Mouse (Mus musculus) stomach, postnatal 0 days (tissue): ENCODE measurements around the gene Olfr1284. TPM values are rescaled to one million over a fixed set of nuclear protein-coding genes. Genes with fewer than 3 reads are reported as not detected.
"Not testable (repeated sequence)": the region's sequence is repeated elsewhere in the genome, so short reads cannot be mapped to it uniquely, and the experiment has no call there.

Source experiments
- ATAC-seq: fragments of 200-750 bp; cut with Nextera tagmentation; 2 replicates; pipeline ENCODE4 v1.8.0; 2017; ENCODE audit not compliant: low FRiP score, low TSS enrichment
- DNase-seq: peaks from one replicate; pipeline ENCODE4 v3.0.0-alpha.2; 2016; ENCODE audit warnings: low spot score
- H3K27ac ChIP-seq: fragments of 300-500 bp; sonication (generic); replicated peaks from 2 replicates; pipeline ENCODE4 v1.5.1; 2014; ENCODE audit warnings: mild to moderate bottlenecking, control low read depth
- H3K27me3 ChIP-seq: fragments of 300-500 bp; sonication (generic); 2 replicates; pipeline ENCODE4 v1.6.1; 2014; ENCODE audit warnings: low read length; ENCODE audit not compliant: control insufficient read depth, insufficient read depth
- H3K36me3 ChIP-seq: fragments of 300-500 bp; sonication (generic); 2 replicates; pipeline ENCODE4 v1.6.1; 2014; ENCODE audit warnings: low read length, mixed read lengths; ENCODE audit not compliant: control insufficient read depth, insufficient read depth
- H3K4me1 ChIP-seq: fragments of 300-500 bp; sonication (generic); replicated peaks from 2 replicates; pipeline ENCODE4 v1.6.1; 2014; ENCODE audit warnings: antibody characterized with exemption; ENCODE audit not compliant: control insufficient read depth, insufficient read depth
- H3K4me2 ChIP-seq: fragments of 300-500 bp; sonication (generic); replicated peaks from 2 replicates; pipeline ENCODE4 v1.6.1; 2014; ENCODE audit warnings: low read depth, mild to moderate bottlenecking, control low read depth, moderate library complexity
- H3K4me3 ChIP-seq: fragments of 300-500 bp; sonication (generic); 2 replicates; pipeline ENCODE4 v1.5.1; 2014; ENCODE audit warnings: low read depth, low read length, control low read depth
- H3K9ac ChIP-seq: fragments of 300-500 bp; sonication (generic); 2 replicates; pipeline ENCODE4 v1.6.1; 2014; ENCODE audit warnings: mild to moderate bottlenecking, low read length, control low read depth, mixed read lengths
- H3K9me3 ChIP-seq: fragments of 300-500 bp; sonication (generic); 2 replicates; pipeline ENCODE4 v1.6.1; 2016; ENCODE audit warnings: low read length; ENCODE audit not compliant: control insufficient read depth
- CTCF ChIP-seq: IDR thresholded peaks from 2 replicates; pipeline ENCODE4 v1.5.1; 2016; ENCODE audit warnings: antibody characterized with exemption, low read depth, mild to moderate bottlenecking, moderate library complexity
- EP300 ChIP-seq: optimal IDR thresholded peaks from 2 replicates; pipeline ENCODE3; 2016; ENCODE audit warnings: antibody characterized with exemption
- WGBS: fragments of 180-500 bp; shearing (Covaris S2); extraction: QIAGEN DNeasy Blood & Tissue Kit; methylation state at CpG from one replicate; pipeline ENCODE4 v1.1.7; 2014; 5-methylcytosine and 5-hydroxymethylcytosine counted together
- polyA plus RNA-seq: library from polyadenylated mRNA; unstranded; fragments of >200 nt; fragmentation: Nextera tagmentation; extraction: Ambion mirVana; gene quantifications from 2 replicates; pipeline ENCODE4 v1.2.1, GENCODE M21; 2015

Gene Olfr1284
- polyA plus RNA-seq = not detected in 2 replicates

GRCm38 (mm10) chr2:111375222-111375621 is at the start of gene Olfr1284:
Gene Olfr1284, plus strand, starts transcription at chr2:111375522.
- Histone ChIP-seq H3K9me3 (no peaks in the 10 kb centered on the region), H3K4me2 (no peak within 1 kb of the TSS), H3K4me3 (no peak within 1 kb of the TSS), H3K4me1 (no peaks in the 10 kb centered on the region), H3K27ac (no peak within 1 kb of the TSS), H3K27me3 (no peaks in the 10 kb centered on the region), H3K36me3 (no peaks in the 10 kb centered on the region), H3K9ac (no peak within 1 kb of the TSS)
- 86% methylated on average over 1 of the region's 1 CpGs for WGBS
- DNase-seq = no peak
- TF ChIP-seq CTCF (no peak), EP300 (no peak)
- ATAC-seq = no peak

GRCm38 (mm10) chr2:111326220-111326619 is 49.1 kb upstream of the Olfr1284 start, which contains the start of gene Olfr1281:
Gene Olfr1281, plus strand, starts transcription at chr2:111326520.
- no peaks in the 10 kb centered on the region for H3K4me1 ChIP-seq
- H3K9ac ChIP-seq = no peak within 1 kb of the TSS
- H3K36me3 ChIP-seq = no peaks in the 10 kb centered on the region
- no peak within 1 kb of the TSS for H3K4me3 ChIP-seq
- H3K27ac ChIP-seq = no peak within 1 kb of the TSS
- 50% methylated on average over 2 of the region's 2 CpGs for WGBS
- ATAC-seq (no peak), DNase-seq (no peak)
- no peak for TF ChIP-seq CTCF
- TF ChIP-seq EP300 = no peak
- no peaks in the 10 kb centered on the region for H3K9me3 ChIP-seq
- H3K4me2 ChIP-seq = no peak within 1 kb of the TSS
- no peaks in the 10 kb centered on the region for H3K27me3 ChIP-seq

- not testable (repeated sequence) for H3K4me2 ChIP-seq
Observed at GRCm38 (mm10) chr2:111333721-111334120, 41.6 kb upstream of the Olfr1284 start.

GRCm38 (mm10) chr2:111335976-111336375 is 39.3 kb upstream of the Olfr1284 start, which contains the start of gene Olfr1282:
Gene Olfr1282, minus strand, starts transcription at chr2:111336076.
- Histone ChIP-seq H3K27me3 (no peaks in the 10 kb centered on the region), H3K27ac (no peak within 1 kb of the TSS), H3K36me3 (no peaks in the 10 kb centered on the region), H3K4me3 (no peak within 1 kb of the TSS), H3K9ac (no peak within 1 kb of the TSS), H3K9me3 (no peaks in the 10 kb centered on the region), H3K4me1 (no peaks in the 10 kb centered on the region), H3K4me2 (no peak within 1 kb of the TSS)
- 63% methylated on average over 2 of the region's 2 CpGs for WGBS
- TF ChIP-seq EP300 (no peak), CTCF (no peak)
- no peak for DNase-seq
- ATAC-seq = no peak

More at GRCm38 (mm10) chr2:111333721-111334120, 41.6 kb upstream of the Olfr1284 start:
- H3K27me3 ChIP-seq, H3K36me3 ChIP-seq, H3K9ac ChIP-seq, H3K4me1 ChIP-seq, H3K9me3 ChIP-seq, H3K27ac ChIP-seq, H3K4me3 ChIP-seq, ATAC-seq, DNase-seq: not testable (repeated sequence)
- 88% methylated on average over 5 of the region's 5 CpGs for WGBS

- no peak within 1 kb of the TSS for H3K4me3 ChIP-seq
- DNase-seq (no peak), ATAC-seq (no peak)
- TF ChIP-seq EP300 (no peak), CTCF (no peak)
- no peak within 1 kb of the TSS for H3K4me2 ChIP-seq
- no peaks in the 10 kb centered on the region for H3K9me3 ChIP-seq
- H3K27ac ChIP-seq = no peak within 1 kb of the TSS
- H3K9ac ChIP-seq = no peak within 1 kb of the TSS
- WGBS = 69% methylated on average over 2 of the region's 2 CpGs
- H3K36me3 ChIP-seq = no peaks in the 10 kb centered on the region
- no peaks in the 10 kb centered on the region for H3K27me3 ChIP-seq
- H3K4me1 ChIP-seq = no peaks in the 10 kb centered on the region
Observed at GRCm38 (mm10) chr2:111366490-111366889, 8.8 kb upstream of the Olfr1284 start, which contains the start of gene Olfr1283. Gene Olfr1283, plus strand, starts transcription at chr2:111366790.

- Histone ChIP-seq H3K4me3 (no peak within 1 kb of the TSS), H3K9ac (no peak within 1 kb of the TSS), H3K27ac (no peak within 1 kb of the TSS), H3K36me3 (no peaks in the 10 kb centered on the region), H3K9me3 (no peaks in the 10 kb centered on the region), H3K4me2 (no peak within 1 kb of the TSS), H3K4me1 (no peaks in the 10 kb centered on the region), H3K27me3 (no peaks in the 10 kb centered on the region)
- 32% methylated on average over 1 of the region's 1 CpGs for WGBS
- no peak for DNase-seq
- TF ChIP-seq EP300 = no peak
- TF ChIP-seq CTCF = no peak
- no peak for ATAC-seq
Observed at GRCm38 (mm10) chr2:111422931-111423330, 47.6 kb downstream of the Olfr1284 start, which contains the start of gene Olfr1286. Gene Olfr1286, minus strand, starts transcription at chr2:111423115.

Other genes starting within 250 kb of the Olfr1284 start
- gene Gm15130, start 222.6 kb upstream of the Olfr1284 start, polyA plus RNA-seq = not detected in 2 replicates
- not detected in 2 replicates for gene 4930430A15Rik, start 145.9 kb upstream of the Olfr1284 start, polyA plus RNA-seq
- not detected in 2 replicates for gene Olfr1275, start 140.2 kb upstream of the Olfr1284 start, polyA plus RNA-seq
- not detected in 2 replicates for gene Olfr1276, start 121.0 kb upstream of the Olfr1284 start, polyA plus RNA-seq
- gene Olfr1277, start 101.4 kb upstream of the Olfr1284 start, polyA plus RNA-seq = 0.01 TPM in 1 of 2 replicates, not detected in the other
- not detected in 2 replicates for gene Olfr1278, start 85.4 kb upstream of the Olfr1284 start, polyA plus RNA-seq
- not detected in 2 replicates for gene Olfr1279, start 74.9 kb upstream of the Olfr1284 start, polyA plus RNA-seq
- gene Olfr1280, start 61.5 kb upstream of the Olfr1284 start, polyA plus RNA-seq = not detected in 2 replicates
- gene Olfr1281, start 49.0 kb upstream of the Olfr1284 start, polyA plus RNA-seq = not detected in 2 replicates
- not detected in 2 replicates for gene Olfr1282, start 39.4 kb upstream of the Olfr1284 start, polyA plus RNA-seq
- not detected in 2 replicates for gene Olfr1283, start 8.7 kb upstream of the Olfr1284 start, polyA plus RNA-seq
- gene Olfr1286, start 47.6 kb downstream of the Olfr1284 start, polyA plus RNA-seq = not detected in 2 replicates
- gene Olfr1287, start 73.6 kb downstream of the Olfr1284 start, polyA plus RNA-seq = not detected in 2 replicates
- gene Olfr1288, start 98.6 kb downstream of the Olfr1284 start, polyA plus RNA-seq = not detected in 2 replicates
- not detected in 2 replicates for gene Olfr1289, start 105.3 kb downstream of the Olfr1284 start, polyA plus RNA-seq
- not detected in 2 replicates for gene Olfr1290, start 118.3 kb downstream of the Olfr1284 start, polyA plus RNA-seq
- 0.02 TPM in 1 of 2 replicates, not detected in the other for gene Olfr1291-ps1, start 121.7 kb downstream of the Olfr1284 start, polyA plus RNA-seq
- not detected in 2 replicates for gene Olfr1293-ps, start 149.7 kb downstream of the Olfr1284 start, polyA plus RNA-seq
- gene Olfr1294, start 164.8 kb downstream of the Olfr1284 start, polyA plus RNA-seq = not detected in 2 replicates
- not detected in 2 replicates for gene Olfr1295, start 194.2 kb downstream of the Olfr1284 start, polyA plus RNA-seq